Mouse (Mus musculus): ENCODE measurements at regions not wholly inside any gene's neighbourhood (a gene's known extent, or its start where the extent isn't known, plus 50 kb on each side); places are given as distances from the start of the nearest gene placed in this dataset.

GRCm38 (mm10) chr11:79881812-79882211 is 80.4 kb downstream of the Utp6 start:
- H3K36me3 ChIP-seq (ENCODE audit: control insufficient read depth, insufficient read depth, low read length): no peaks in the 10 kb centered on the region
- no peak overlapping the region for H3K4me3 ChIP-seq (ENCODE audit: low read length)
- no peaks in the 10 kb centered on the region for H3K9me3 ChIP-seq (ENCODE audit: control insufficient read depth, low read length)
- H3K27me3 ChIP-seq (replicated peaks; ENCODE audit: control insufficient read depth, insufficient read depth, low read length): no peaks in the 10 kb centered on the region
- no peak overlapping the region for H3K9ac ChIP-seq (ENCODE audit: low read depth, low read length)
- no peak for ATAC-seq
- H3K27ac ChIP-seq (ENCODE audit: low read depth, low read length): no peak overlapping the region
- H3K4me1 ChIP-seq (ENCODE audit: control insufficient read depth, insufficient read depth, low read depth, low read length): no peaks in the 10 kb centered on the region
- 65% methylated on average over 4 of the region's 4 CpGs for WGBS
- H3K4me2 ChIP-seq (ENCODE audit: low read length): no peak overlapping the region

- no peaks in the 10 kb centered on the region for H3K36me3 ChIP-seq (ENCODE audit: control insufficient read depth, insufficient read depth, low read length)
- H3K4me2 ChIP-seq (ENCODE audit: low read length): no peak overlapping the region
- 84% methylated on average over 7 of the region's 7 CpGs for WGBS
- H3K27me3 ChIP-seq (replicated peaks; ENCODE audit: control insufficient read depth, insufficient read depth, low read length): no peaks in the 10 kb centered on the region
- ATAC-seq: no peak
- H3K4me3 ChIP-seq (ENCODE audit: low read length): no peak overlapping the region
- no peaks in the 10 kb centered on the region for H3K4me1 ChIP-seq (ENCODE audit: control insufficient read depth, insufficient read depth, low read depth, low read length)
- no peak overlapping the region for H3K9ac ChIP-seq (ENCODE audit: low read depth, low read length)
- H3K27ac ChIP-seq (ENCODE audit: low read depth, low read length): no peak overlapping the region
- H3K9me3 ChIP-seq (ENCODE audit: control insufficient read depth, low read length): no peaks in the 10 kb centered on the region
These were observed 84.1 kb downstream of the Utp6 start for GRCm38 (mm10) chr11:79878091-79878490.

DNA sequence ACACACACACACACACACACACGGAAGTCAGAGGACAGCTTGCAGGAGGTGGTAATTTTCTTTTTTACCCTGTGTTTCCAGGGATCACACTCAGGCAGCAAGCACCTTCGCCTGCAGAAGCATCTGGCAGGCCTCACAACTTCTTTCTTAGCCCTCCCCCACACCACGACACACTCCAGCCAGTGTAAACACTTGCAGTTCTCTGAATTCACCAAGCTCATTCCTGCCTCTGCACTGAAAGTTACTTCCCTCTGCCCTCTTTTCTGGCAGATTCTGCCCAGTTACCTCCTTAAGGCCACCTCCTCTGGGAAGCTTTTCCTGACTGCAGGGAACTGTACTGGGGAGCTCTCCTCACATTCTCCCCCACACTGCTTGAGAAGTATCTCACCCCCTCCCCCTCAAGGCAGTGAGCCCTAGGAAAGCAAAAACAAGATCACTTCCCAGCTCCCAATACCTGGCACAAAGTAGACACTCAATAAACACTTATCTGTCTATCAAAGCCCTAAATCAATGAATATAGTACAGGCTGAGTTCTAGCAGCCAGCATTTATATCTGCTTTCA is 84.9 kb downstream of the Utp6 start:
- no peak overlapping the region for H3K9ac ChIP-seq (ENCODE audit: low read depth, low read length)
- H3K4me2 ChIP-seq (ENCODE audit: low read length): no peak overlapping the region
- no peak for ATAC-seq
- H3K9me3 ChIP-seq (ENCODE audit: control insufficient read depth, low read length): no peaks in the 10 kb centered on the region
- H3K27ac ChIP-seq (ENCODE audit: low read depth, low read length): no peak overlapping the region
- no peak overlapping the region for H3K4me3 ChIP-seq (ENCODE audit: low read length)
- WGBS: 43% methylated on average over 3 of the region's 3 CpGs
- no peaks in the 10 kb centered on the region for H3K4me1 ChIP-seq (ENCODE audit: control insufficient read depth, insufficient read depth, low read depth, low read length)
- no peaks in the 10 kb centered on the region for H3K36me3 ChIP-seq (ENCODE audit: control insufficient read depth, insufficient read depth, low read length)
- H3K27me3 ChIP-seq (replicated peaks; ENCODE audit: control insufficient read depth, insufficient read depth, low read length): no peaks in the 10 kb centered on the region

GRCm38 (mm10) chr11:79871783-79872628 is 90.2 kb downstream of the Utp6 start:
- no peaks in the 10 kb centered on the region for H3K27me3 ChIP-seq (replicated peaks; ENCODE audit: control insufficient read depth, insufficient read depth, low read length)
- no peaks in the 10 kb centered on the region for H3K9me3 ChIP-seq (ENCODE audit: control insufficient read depth, low read length)
- no peak overlapping the region for H3K4me3 ChIP-seq (ENCODE audit: low read length)
- no peak overlapping the region for H3K9ac ChIP-seq (ENCODE audit: low read depth, low read length)
- no peak overlapping the region for H3K4me2 ChIP-seq (ENCODE audit: low read length)
- no peak overlapping the region for H3K27ac ChIP-seq (ENCODE audit: low read depth, low read length)
- no peaks in the 10 kb centered on the region for H3K4me1 ChIP-seq (ENCODE audit: control insufficient read depth, insufficient read depth, low read depth, low read length)
- WGBS: 93% methylated on average over 10 of the region's 10 CpGs
- ATAC-seq: no peak
- H3K36me3 ChIP-seq (ENCODE audit: control insufficient read depth, insufficient read depth, low read length): no peaks in the 10 kb centered on the region

- Histone ChIP-seq H3K27me3 (replicated peaks; ENCODE audit: control insufficient read depth, insufficient read depth, low read length) (no peaks in the 10 kb centered on the region), H3K4me2 (ENCODE audit: low read length) (no peak overlapping the region), H3K9ac (ENCODE audit: low read depth, low read length) (no peak overlapping the region), H3K9me3 (ENCODE audit: control insufficient read depth, low read length) (no peaks in the 10 kb centered on the region), H3K27ac (ENCODE audit: low read depth, low read length) (no peak overlapping the region), H3K4me1 (ENCODE audit: control insufficient read depth, insufficient read depth, low read depth, low read length) (no peaks in the 10 kb centered on the region), H3K4me3 (ENCODE audit: low read length) (no peak overlapping the region), H3K36me3 (ENCODE audit: control insufficient read depth, insufficient read depth, low read length) (no peaks in the 10 kb centered on the region)
- no peak for ATAC-seq
- WGBS: 67% methylated on average over 5 of the region's 5 CpGs
These were observed 92.0 kb downstream of the Utp6 start for GRCm38 (mm10) chr11:79870189-79870588.

DNA sequence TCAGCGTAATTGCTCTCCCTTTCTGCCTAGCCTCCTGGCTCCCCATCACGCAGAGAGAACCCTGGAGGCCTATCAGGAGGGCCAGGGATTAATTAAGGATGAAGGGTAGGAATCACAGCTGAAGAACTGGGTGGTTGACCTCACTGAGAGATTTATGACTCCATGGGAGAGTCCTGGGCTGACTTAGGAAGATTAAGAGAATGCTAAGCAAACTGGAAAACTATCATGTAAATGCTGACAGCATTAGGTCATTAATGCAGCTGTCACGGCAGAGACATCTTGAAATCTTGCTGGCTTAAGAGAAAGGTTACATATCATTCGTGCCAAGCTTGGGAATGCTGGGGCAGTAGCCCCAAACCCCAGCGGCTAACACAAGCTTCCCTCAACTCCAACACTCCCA is 93.2 kb downstream of the Utp6 start:
- H3K4me1 ChIP-seq (ENCODE audit: control insufficient read depth, insufficient read depth, low read depth, low read length): no peaks in the 10 kb centered on the region

DNA sequence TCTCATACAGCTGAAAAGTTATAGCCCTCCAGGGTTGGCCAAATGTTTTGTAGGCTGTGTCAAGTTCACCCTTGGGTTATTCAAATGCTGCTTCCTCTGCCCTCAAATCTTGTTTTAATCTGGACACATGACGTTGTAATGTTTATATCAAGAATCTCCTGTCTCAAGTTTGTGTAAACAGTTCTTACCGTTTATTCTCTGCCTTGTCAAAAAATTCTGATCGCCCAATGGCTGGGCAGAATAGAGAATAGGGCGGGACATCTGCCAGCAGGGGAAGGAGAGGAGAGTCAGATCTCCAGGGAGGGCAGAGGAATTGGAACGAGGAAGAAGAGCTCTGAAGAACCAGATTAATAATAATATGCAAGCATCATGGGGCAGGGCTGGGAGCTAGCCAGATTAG is 97.4 kb downstream of the Utp6 start:
- Histone ChIP-seq H3K9me3 (ENCODE audit: control insufficient read depth, low read length) (no peaks in the 10 kb centered on the region), H3K27me3 (replicated peaks; ENCODE audit: control insufficient read depth, insufficient read depth, low read length) (no peaks in the 10 kb centered on the region), H3K4me2 (ENCODE audit: low read length) (no peak overlapping the region), H3K9ac (ENCODE audit: low read depth, low read length) (no peak overlapping the region), H3K4me3 (ENCODE audit: low read length) (no peak overlapping the region), H3K27ac (ENCODE audit: low read depth, low read length) (no peak overlapping the region), H3K4me1 (ENCODE audit: control insufficient read depth, insufficient read depth, low read depth, low read length) (no peaks in the 10 kb centered on the region), H3K36me3 (ENCODE audit: control insufficient read depth, insufficient read depth, low read length) (no peaks in the 10 kb centered on the region)
- no peak for ATAC-seq
- WGBS: 63% methylated on average over 5 of the region's 5 CpGs

More for the DNA sequence above, 93.2 kb downstream of the Utp6 start:
- no peak overlapping the region for H3K4me3 ChIP-seq (ENCODE audit: low read length)
- no peaks in the 10 kb centered on the region for H3K9me3 ChIP-seq (ENCODE audit: control insufficient read depth, low read length)
- H3K36me3 ChIP-seq (ENCODE audit: control insufficient read depth, insufficient read depth, low read length): no peaks in the 10 kb centered on the region
- no peaks in the 10 kb centered on the region for H3K27me3 ChIP-seq (replicated peaks; ENCODE audit: control insufficient read depth, insufficient read depth, low read length)
- ATAC-seq: no peak
- no peak overlapping the region for H3K9ac ChIP-seq (ENCODE audit: low read depth, low read length)
- no peak overlapping the region for H3K27ac ChIP-seq (ENCODE audit: low read depth, low read length)
- no peak overlapping the region for H3K4me2 ChIP-seq (ENCODE audit: low read length)
- WGBS: 75% methylated on average over 5 of the region's 5 CpGs

DNA sequence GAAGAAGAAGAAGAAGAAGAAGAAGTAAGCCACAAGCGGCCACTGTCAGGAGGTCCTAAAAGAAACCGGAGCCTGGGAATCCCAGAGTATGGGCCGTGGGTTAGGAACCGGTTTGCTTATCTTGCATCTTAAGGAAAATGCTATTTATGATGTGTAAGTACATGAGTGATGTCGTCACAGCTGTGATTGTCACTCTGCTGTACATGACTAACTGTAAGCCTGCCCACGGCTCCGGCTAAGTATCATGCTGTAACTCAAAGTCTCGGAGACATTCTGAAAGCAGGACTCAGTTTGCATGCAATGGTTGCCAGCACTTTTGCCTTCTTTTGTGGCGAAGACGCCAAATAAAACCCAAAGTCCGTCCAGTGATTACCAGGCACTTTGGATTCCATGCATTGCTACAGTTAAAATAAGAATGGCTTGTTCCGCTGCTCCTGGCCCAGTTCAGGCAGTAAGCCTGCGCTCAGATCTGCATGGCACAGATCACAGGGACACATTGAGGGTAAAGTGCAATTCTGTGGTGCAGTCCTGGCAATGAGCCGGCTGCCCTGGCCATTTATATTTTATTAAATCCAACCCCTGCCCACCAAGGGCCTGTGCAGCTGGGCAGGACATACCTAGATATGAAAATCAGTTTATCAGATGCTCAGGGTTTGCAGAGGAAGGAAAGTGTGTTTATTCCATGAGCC is 98.6 kb downstream of the Utp6 start:
- 87% methylated on average over 14 of the region's 14 CpGs for WGBS
- Histone ChIP-seq H3K9me3 (ENCODE audit: control insufficient read depth, low read length) (no peaks in the 10 kb centered on the region), H3K36me3 (ENCODE audit: control insufficient read depth, insufficient read depth, low read length) (no peaks in the 10 kb centered on the region), H3K27ac (ENCODE audit: low read depth, low read length) (no peak overlapping the region), H3K4me2 (ENCODE audit: low read length) (no peak overlapping the region), H3K4me3 (ENCODE audit: low read length) (no peak overlapping the region), H3K27me3 (replicated peaks; ENCODE audit: control insufficient read depth, insufficient read depth, low read length) (no peaks in the 10 kb centered on the region), H3K4me1 (ENCODE audit: control insufficient read depth, insufficient read depth, low read depth, low read length) (no peaks in the 10 kb centered on the region), H3K9ac (ENCODE audit: low read depth, low read length) (no peak overlapping the region)
- no peak for ATAC-seq

GRCm38 (mm10) chr11:79860611-79861067 is 101.6 kb downstream of the Utp6 start:
- Histone ChIP-seq H3K9ac (ENCODE audit: low read depth, low read length) (no peak overlapping the region), H3K36me3 (ENCODE audit: control insufficient read depth, insufficient read depth, low read length) (no peaks in the 10 kb centered on the region), H3K27me3 (replicated peaks; ENCODE audit: control insufficient read depth, insufficient read depth, low read length) (no peaks in the 10 kb centered on the region), H3K4me1 (ENCODE audit: control insufficient read depth, insufficient read depth, low read depth, low read length) (no peaks in the 10 kb centered on the region), H3K4me2 (ENCODE audit: low read length) (no peak overlapping the region), H3K27ac (ENCODE audit: low read depth, low read length) (no peak overlapping the region), H3K4me3 (ENCODE audit: low read length) (no peak overlapping the region), H3K9me3 (ENCODE audit: control insufficient read depth, low read length) (no peaks in the 10 kb centered on the region)
- ATAC-seq: no peak
- 40% methylated on average over 12 of the region's 12 CpGs for WGBS

All from hindbrain, embryonic 16.5 days (tissue).